Mouse (Mus musculus): Measurements from ENCODE around the gene Ang6. TPM values are rescaled to one million over a fixed set of nuclear protein-coding genes. Genes with fewer than 3 reads are reported as not detected.

Gene Ang6
- not detected for polyA plus RNA-seq (2014; fragmentation: Illumina TruSeq; extraction: RNeasy Lipid Tissue Mini Kit (QIAGEN cat#74804); ENCODE audit: low read depth, low replicate concordance)

GRCm38 (mm10) chr14:44002169-44002568 lies at the start of gene Ang6:
Ang6 (minus strand) TSS chr14:44002269.

GRCm38 (mm10) chr14:43956769-43957168 lies 45.3 kb downstream of the Ang6 start, which contains the start of gene Ang5:
Ang5 (plus strand) TSS chr14:43957069.

Other genes with a start within 250 kb of the Ang6 start
- gene Gm8180, start 217.5 kb downstream of the Ang6 start, polyA plus RNA-seq (2014; fragmentation: Illumina TruSeq; extraction: RNeasy Lipid Tissue Mini Kit (QIAGEN cat#74804); ENCODE audit: low read depth, low replicate concordance): not detected
- gene Ear1, start 126.8 kb downstream of the Ang6 start, polyA plus RNA-seq (2014; fragmentation: Illumina TruSeq; extraction: RNeasy Lipid Tissue Mini Kit (QIAGEN cat#74804); ENCODE audit: low read depth, low replicate concordance): not detected
- gene Ear10, start 78.7 kb downstream of the Ang6 start, polyA plus RNA-seq (2014; fragmentation: Illumina TruSeq; extraction: RNeasy Lipid Tissue Mini Kit (QIAGEN cat#74804); ENCODE audit: low read depth, low replicate concordance): not detected
- 1.3 TPM for gene Gm8113, start 76.9 kb downstream of the Ang6 start, polyA plus RNA-seq (2014; fragmentation: Illumina TruSeq; extraction: RNeasy Lipid Tissue Mini Kit (QIAGEN cat#74804); ENCODE audit: low read depth, low replicate concordance)
- gene Ang5, start 45.2 kb downstream of the Ang6 start, polyA plus RNA-seq (2014; fragmentation: Illumina TruSeq; extraction: RNeasy Lipid Tissue Mini Kit (QIAGEN cat#74804); ENCODE audit: low read depth, low replicate concordance): not detected
- 3.8 TPM for gene Ear2, start 100.4 kb upstream of the Ang6 start, polyA plus RNA-seq (2014; fragmentation: Illumina TruSeq; extraction: RNeasy Lipid Tissue Mini Kit (QIAGEN cat#74804); ENCODE audit: low read depth, low replicate concordance)
- not detected for gene Gm3327, start 121.6 kb upstream of the Ang6 start, polyA plus RNA-seq (2014; fragmentation: Illumina TruSeq; extraction: RNeasy Lipid Tissue Mini Kit (QIAGEN cat#74804); ENCODE audit: low read depth, low replicate concordance)
- not detected for gene Gm8212, start 195.4 kb upstream of the Ang6 start, polyA plus RNA-seq (2014; fragmentation: Illumina TruSeq; extraction: RNeasy Lipid Tissue Mini Kit (QIAGEN cat#74804); ENCODE audit: low read depth, low replicate concordance)
- gene 4930503E14Rik, start 211.0 kb upstream of the Ang6 start, polyA plus RNA-seq (2014; fragmentation: Illumina TruSeq; extraction: RNeasy Lipid Tissue Mini Kit (QIAGEN cat#74804); ENCODE audit: low read depth, low replicate concordance): not detected

Measured in sigmoid colon, adult 10 weeks (tissue).